Mouse (Mus musculus) left cerebral cortex, adult 9 months (tissue): ENCODE results near the gene Lin54.
"Not testable (repeated sequence)": the region's sequence is repeated elsewhere in the genome, so short reads cannot be mapped to it uniquely, and the experiment has no call there.

Source experiments
- DNase-seq, 2 experiments: peaks; one replicate each; pipeline ENCODE4 v3.0.0; 2022; ENCODE audit warnings: low spot score in 2 of 2

Gene Lin54

DNA sequence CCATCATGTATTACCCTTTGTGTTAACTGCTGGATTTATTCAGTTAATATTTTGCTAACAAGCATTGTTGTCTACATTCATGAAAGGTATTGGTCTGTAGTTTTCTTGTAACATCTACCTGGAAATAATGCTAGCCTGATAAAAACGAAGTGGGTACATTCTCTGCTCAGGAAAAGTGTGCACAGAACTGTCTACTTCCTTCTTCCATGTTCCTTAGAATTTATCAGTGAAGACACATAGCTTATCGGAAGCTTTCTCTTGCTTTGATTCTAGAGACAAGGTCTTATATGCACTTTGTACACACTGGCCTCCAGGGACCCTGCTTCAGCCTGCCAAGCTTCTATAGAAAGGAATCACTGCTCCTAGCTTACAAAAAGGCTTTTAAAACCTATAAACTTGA, 11.1 kb downstream of the Lin54 start:
- no peak for DNase-seq

DNA sequence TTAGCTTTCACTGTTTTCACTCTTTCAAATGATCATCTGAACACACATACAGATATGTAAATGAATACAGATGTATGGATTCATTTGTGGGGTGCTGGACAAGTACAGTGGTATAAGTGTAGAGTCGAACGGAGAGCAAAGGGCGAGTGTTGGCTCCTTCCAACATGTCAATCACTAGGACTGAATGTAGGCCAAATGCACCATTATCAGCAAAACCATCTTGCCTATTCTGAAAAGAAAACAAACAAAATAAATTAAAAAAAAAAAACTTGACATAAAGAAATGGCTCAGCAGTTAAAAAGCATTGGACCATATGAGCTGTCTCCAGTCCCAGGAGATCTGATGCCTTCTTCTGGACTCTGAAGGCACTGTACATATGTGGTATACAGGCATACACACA, 12.2 kb downstream of the Lin54 start:
- DNase-seq = no peak

DNA sequence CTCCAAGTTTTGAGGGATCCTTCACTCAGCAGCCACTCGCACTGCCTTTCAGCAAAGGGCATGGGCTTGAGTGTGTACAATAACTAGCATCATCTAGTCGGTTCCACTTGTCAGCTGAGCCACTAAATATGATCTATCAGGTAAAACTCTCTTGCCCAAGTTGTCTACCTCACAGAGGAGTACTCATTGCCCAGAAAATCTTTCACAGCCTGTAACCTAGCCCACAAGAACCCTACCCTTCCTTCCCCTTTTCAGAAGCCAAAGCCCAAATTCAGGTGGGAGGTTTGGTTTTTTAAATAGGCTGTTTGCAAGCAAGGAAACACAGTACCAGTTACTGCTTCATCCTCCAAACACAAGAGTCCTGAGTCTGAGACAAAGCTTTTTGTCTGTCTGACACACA, 13.3 kb downstream of the Lin54 start:
- DNase-seq = no peak

DNA sequence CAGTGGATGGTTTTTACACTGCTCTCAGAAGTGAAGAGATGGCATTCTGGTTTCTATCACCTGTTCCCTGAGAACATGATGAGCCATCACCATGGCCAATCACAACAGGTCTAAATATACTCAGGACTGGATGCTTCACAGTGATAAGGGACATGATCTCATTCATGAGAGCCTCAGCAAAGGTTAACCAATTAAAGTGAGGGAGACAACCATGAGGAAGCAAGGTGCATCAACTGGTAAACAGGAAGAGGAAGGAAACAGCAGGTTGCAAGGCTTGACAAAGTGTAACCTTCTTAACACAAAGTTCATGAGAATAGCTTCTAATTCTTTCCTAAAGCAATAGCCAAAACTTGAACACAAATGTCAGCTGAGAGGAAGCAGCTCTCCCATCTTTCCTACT, 16.9 kb downstream of the Lin54 start:
- no peak for DNase-seq

DNA sequence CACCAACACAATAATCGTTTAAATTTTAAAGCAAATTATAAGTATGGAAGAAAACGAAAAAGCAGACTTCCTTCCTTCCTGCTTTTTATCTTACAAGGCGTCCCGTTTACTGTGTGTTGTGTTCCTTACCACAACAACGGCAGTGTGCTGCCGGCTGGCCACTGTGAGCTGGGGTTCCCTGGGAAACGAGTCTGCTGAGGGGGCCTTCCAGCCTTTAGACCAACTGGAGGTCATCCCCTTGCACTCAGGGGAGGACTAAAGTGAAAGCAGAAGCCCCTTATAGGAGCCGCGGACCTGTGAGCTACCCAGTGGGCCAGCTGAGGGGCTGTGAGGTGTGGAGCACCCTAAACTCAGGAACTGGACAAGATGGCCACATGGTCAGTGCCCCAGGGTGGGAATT, 22.8 kb downstream of the Lin54 start:
- no peak for DNase-seq

DNA sequence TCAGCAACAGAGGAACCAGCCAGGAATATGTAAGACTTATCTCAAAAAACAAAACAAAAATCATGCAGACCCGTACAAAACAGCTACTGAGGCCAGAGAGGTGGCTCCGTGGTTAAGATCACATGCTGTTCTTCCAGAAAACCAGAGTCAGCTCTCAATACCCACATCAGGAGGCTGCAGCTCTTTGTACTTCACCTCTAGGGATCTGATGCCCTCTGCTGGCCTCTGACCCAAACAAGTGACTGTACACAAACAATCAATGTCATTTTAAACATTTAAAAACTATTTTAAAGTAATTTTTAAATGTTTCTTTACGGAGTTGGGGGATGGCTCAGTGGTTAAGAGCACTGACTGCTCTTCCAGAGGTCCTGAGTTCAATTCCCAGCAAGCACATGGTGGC, 24.1 kb downstream of the Lin54 start:
- no peak for DNase-seq

DNA sequence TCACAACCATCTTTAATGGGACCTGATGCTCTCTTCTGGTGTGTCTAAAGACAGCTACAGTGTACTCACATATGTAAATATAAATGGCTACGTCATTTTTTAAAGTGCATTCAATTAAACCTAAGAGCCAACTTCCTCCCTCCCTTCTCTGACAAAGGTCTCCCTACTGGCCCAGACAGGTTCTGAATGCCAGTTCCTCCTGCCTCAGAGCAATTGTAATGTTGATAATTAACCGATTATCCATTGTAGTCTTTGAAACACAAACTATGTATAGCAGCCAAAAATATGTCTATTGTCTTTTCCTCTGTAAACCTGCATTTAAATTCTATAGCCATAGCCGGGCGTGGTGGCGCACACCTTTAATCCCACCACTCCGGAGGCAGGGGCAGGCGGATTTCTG, 33.1 kb downstream of the Lin54 start:
- DNase-seq = no peak

DNA sequence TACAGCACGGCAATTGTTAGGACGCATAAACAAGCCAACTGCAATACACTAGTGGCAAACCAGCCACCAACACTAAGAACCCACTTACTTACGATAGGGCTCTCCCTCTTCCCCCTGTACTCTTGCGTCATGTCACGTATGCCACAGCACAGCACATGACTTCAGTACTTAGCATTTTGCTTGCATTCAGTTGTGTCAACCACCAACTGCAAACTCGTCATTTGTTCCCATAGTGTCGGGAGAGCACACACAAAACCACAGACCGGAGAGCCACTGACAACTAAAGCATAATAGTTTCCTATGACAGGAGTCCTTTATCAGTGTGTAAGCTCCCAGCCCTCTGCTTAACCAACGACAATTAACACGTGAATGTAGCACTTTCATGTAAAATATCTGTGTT, 33.8 kb downstream of the Lin54 start:
- DNase-seq = no peak

DNA sequence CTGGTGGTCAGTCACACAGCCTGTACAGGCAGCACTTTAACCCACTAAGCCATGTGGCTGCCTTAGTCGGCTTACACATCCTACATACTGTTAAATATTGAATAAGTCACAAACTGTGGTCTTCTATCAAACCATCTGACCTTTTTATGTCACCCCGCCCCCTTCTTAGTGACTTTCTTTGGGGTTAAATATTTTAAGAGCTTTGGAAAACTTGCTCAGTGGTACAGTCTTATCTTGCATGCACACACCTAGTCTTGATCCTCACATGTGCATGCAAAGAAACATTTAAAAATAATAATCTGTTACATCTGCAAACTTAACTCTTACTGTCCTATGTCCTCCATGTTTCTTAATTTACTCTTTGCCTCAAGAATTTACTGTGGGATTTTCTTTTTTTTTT, 38.1 kb downstream of the Lin54 start:
- DNase-seq = no peak

DNA sequence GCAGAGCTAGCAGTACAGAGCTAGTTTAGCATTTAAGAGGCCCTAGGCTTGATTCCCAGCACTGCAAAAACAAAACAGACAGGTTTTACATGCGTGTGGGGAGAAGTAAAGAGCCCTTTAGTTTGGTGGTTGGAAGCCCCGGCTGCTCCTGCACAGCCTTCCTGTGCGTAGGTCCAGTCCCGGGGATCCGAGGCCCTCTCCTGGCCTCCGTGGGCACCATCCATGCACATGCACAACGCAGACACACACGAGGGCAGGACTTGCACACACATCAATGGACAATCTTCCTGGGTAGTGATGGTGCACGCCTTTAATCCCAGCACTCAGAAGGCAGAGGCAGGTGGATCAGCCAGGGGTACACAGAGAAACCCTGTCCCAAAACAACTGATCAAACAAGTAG, 38.9 kb downstream of the Lin54 start:
- DNase-seq = no peak

DNA sequence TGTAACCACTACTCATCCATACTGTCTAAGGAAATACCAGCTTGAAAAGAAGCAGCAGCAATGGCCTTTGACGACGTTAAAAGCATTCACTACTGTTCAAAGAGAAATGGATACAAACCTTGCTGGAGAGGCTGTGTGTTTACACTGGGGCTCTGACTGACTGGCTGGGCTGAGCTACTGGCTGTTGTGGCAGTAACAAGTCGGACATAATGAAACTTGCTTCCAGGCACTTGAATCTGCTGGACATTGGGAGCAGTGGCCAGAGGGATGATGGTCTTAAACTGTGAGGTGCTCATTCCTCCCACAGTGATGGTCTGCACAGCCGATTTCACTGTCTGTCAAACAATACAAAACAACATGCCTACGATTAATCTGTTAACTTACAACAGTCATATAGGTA, 41.0 kb downstream of the Lin54 start:
- no peak for DNase-seq

DNA sequence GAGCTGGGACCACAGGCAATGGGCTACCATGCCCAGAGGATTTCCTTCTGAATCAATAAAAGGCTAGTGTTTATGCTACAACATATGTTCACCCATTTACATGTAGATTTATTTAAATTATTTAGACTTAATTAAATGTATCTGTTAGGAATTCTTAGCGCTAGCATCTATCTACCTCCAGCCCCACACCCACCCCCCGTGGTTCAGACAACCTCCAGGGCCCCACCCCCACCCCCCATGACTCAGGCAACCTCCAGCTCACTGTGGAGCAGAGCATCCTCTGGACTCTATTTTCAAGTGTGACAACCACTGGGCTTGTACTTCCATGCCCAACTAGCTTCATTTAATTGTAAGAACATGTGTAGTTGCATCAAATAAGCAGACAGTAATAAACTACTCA, 48.6 kb downstream of the Lin54 start:
- no peak for DNase-seq

DNA sequence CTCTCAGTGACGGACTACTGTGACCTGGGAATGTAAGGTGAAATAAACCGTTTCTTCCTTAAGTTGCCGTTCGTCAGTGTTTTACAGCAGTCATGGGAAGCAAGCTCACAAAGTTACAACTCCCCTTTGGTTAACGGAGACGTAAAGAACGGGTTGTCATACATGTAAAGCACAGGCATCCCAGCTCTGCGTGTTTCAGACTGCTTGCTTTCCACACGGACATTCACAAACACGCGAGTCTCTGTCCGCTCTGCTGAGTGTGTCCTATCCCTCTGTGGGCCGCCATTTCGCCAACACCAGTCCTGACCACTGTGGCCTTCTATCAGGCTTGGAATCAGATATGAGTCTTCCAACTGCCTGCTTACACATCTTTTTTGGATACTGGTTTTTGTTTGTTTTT, 61.6 kb downstream of the Lin54 start:
- DNase-seq = no peak

DNA sequence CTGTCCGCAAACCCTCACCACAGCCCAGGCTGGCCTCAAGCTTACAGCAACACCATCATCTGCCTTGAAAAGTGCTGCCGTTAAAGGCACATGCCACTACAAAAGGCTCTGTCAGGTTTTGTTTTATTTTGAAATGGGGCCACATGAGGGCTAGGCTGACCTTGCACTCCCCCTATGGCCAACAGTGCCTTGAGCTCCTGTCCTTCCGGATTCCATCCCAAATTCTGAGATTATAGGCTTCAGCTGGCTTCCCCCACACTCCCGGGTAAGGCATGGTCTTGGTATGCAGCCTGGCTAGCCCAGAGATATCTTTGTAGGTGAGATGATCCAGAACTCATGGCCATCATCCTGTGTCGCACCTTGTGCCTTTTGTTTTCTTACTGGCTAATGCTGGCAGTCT, 62.5 kb downstream of the Lin54 start:
- DNase-seq = no peak

DNA sequence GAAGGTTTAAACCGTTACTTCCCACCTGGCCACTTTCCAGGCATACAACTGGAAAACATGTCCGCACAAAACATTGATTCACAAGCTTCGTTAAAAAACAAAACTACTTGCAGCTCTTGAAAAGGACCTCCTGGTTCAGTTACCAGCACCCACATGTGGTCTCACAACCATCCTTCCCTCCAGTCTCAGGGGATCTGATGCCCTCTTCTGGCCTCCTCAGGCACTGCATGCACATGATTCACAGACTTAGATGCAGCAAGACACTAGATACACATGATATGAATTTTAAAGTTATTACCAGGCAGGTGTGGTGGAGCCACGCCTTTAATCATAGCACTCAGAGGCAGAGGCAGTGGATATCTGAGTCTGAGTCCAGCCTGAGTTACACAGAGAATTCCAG, 63.4 kb downstream of the Lin54 start:
- DNase-seq = no peak

DNA sequence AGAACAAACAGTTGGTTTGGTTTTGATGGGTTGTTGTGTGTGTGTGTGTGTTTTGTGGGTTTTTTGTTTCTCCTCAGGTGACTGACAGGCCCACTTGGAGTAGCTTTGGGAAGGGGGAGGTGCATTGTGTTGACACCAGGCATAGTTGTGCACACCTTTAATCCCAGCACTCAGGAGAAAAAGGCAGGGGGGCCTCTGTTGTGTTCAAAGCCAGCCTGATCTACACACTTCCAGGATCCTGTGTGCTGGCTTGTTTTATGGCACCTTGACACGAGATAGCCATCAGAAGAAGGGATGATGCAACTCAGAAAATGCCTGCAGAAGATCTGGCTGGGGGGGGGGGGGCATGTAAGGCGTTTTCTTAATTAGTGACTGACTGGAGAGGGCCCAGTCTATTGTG, 69.5 kb downstream of the Lin54 start:
- DNase-seq = no peak

DNA sequence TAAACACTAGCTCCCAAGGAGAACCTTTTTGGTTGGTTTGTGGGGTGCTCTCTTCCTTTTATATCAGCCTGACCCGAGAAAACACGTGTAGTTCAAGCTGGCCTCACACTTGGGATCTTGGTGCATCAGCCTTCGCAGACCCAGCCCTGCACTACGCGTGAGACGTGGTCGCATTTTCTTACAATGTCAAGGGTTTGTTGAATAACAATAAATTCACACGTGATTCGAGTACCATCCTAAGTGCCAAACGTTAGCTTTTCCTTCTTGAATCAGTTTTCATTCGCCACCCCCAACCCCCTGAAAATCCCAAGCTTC, 70.4 kb downstream of the Lin54 start:
- no peak for DNase-seq

DNA sequence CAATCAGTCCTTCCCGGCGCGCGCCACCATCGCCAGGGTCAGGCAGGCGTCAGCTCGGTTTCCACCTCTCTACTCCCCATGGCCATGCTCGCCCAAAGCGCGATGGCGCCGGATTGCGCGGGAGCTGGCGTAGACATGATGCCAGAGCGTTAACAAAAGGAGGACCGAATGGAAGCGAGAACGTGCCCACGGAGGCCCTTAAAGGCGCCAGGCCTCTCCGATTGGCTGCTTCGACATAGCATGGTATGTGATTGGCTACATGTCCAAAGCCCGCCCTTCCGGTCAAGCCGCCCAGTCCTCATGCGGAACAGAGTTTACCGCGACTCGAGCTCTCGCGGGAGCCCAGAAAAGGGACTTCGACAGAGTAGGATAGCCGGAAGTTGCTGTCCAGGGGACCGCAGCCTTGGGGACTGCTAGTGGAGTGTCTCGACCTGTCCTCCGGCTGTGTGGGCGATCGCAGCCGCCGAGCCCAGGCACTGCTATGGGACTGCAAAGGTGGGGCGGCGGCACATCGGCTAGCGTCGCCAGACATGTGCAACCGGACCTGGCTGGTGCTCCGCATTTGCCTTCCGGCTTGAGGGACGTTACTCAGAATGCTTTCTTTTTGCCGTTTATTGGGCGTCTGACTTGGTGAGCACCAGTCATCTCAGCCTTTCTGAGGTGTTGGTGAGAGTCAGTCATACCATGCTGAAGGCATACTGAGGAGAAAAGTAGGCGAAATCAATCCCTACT, 70.9 kb downstream of the Lin54 start:
- DNase-seq = peak; percentile 87 to 94

DNA sequence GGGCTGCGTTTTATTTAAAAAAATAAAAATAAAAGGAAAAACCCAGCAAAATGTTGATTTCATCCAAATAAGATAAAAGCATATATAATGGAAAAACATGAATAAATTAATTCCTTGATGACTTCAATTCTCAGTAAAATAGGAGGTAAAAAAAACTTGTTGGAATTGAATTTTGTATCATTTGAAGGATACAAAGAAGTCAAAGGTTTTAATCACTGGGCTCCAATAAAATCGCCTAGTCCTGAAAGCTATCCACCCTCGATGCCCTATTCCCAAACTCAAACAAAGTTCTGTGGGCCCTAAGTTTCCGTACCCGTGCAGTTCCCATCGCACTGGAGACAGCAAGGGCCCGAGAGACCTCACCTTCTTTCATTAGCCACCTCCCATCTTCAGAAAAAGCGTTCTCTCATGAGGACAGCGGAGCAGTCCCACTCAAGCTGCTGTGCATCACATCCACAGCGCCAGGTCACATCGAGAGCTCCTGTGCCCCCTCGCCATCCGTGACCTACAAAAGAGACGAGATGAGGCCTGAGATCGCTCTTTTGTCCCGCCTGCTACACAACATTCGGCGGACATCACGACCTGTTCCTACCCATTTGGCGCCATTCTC, 71.6 kb downstream of the Lin54 start:
- no peak for DNase-seq

DNA sequence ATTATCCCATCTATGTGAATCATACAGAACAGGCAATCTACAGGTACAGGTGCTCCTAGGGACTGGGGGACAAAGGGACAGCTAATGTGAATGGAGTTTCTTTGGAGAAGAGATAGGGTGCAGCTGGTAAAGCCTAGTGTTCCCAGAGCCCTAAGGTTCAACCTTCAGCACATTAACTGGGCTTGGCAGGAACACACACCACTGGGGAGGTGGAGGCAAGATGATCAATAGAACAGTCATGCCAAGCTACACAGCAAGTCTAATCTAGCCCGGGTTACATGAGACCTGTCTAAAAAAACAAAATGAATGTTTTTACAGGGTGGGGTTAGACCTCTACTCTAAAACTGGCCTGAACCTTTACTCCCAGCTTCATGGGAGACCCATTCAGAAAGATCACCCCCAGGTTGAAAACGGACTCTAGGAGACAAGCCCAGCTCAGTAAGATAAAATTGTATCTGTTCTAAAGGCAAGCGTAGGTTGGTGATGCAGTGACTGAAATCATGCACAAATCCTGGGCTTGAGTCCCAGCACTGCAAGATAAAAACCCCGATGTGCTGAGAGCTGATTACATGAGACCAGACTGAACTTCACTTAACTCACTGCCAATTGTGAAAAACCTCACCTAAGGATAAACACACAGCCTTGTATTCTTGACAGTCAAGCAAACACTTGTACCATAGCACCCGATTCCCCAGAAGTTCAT, 72.3 kb downstream of the Lin54 start:
- no peak for DNase-seq

DNA sequence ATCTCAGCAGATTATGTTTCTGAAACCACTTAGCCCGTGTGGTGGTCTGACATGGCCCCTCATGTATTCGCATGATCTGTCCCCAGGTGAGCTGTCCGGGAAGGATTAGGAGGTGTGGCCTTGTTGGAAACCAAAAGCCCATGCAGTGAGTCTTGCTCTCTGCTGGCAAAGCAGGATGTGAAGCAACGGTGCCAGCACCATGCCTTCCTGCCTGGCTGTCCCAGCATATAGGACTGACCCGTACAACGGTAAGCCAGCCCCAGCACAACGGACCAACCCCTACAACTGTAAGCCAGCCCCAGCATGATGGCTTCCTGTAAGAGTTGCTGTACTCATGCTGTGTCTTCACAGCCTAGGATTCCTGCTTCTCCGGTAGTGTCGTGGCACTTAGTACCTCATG, 73.2 kb downstream of the Lin54 start:
- no peak for DNase-seq

DNA sequence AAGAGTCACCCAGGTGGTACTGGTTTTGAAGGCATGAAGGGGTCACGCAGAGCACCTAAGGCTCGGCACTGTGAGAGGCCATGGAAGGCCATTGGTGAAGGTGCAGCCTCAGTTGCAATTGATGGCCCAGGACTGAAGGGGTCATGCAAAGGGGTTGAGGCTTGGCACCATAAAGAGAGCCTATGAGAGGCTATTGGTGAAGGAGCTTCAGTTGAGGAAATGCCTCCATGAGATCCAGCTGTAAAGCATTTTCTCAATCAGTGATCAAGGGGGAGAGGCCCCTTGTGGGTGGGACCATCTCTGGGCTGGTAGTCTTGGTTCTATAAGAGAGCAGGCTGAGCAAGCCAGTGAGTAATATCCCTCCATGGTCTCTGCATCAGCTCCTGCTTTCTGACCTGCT, 74.6 kb downstream of the Lin54 start:
- not testable (repeated sequence) for DNase-seq

DNA sequence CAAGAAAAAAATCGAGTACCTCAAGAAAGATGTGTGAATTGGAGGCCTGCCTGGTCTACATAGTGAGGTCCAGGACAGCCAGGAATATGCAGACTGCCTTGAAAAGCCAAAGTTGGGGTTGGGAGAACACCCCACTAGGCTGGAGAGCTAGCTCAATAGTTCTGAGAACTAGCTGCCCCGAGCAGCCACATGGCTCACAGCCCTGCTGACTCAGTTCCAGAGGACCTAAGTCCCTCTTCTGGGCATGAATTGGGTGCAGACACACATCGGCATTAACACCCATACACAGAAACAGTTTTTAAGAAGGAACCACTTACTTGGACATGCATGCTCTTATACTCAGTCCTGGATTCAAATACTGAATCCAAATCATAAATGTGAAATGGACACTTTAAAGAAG, 76.2 kb downstream of the Lin54 start:
- no peak for DNase-seq

DNA sequence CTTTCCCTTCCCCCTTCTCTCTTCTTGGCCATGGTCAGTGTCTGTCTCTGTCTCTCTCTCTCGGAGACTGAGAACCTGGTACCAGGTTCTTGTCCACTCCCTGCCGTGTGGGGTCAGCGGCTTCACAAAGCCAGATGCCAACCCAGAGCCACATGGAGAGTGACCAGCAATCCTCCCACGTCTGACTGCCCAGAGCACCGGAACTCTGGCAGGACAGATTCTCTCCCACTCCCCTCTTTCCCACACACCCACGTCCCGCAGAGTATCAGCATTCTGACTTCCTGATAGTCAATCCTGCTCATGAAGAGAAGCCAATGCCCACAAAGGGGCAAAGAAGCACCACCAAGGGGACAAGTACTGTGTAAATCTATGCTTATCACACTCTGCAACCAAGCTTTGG, 76.8 kb downstream of the Lin54 start:
- no peak for DNase-seq
